ENCODE assay signal across 9 mouse cellular contexts in genomic region chr7:127775837-127776236, GRCm38 (mm10). TPM values are rescaled to one million over a fixed set of nuclear protein-coding genes. Genes with fewer than 3 reads are reported as not detected.
DNase-seq lines count a peak whose midpoint lies in the region; ATAC-seq and TF ChIP-seq lines count a peak whose summit lies in the region.
"Not testable (repeated sequence)": the region's sequence is repeated elsewhere in the genome, so short reads cannot be mapped to it uniquely, and the experiment has no call there.
"Had no signal": no experiment of that assay in that cellular context is flagged by ENCODE, and none has a peak within 500 bp of the region (broad histone marks: within the 10 kb centered on the region; RNA-seq: fewer than 3 reads in every experiment).

No protein-coding gene starts in this region.

- not testable (repeated sequence) for H3K27me3 ChIP-seq in embryonic facial prominence, embryonic 14.5 days (replicated peaks; ENCODE audit: control insufficient read depth, insufficient read depth, low read length); heart, adult 2 months (ENCODE audit: control insufficient read depth, insufficient read depth, low read length); hindbrain, embryonic 14.5 days (ENCODE audit: control insufficient read depth, insufficient read depth, low read length); liver, embryonic 15.5 days; midbrain, embryonic 13.5 days; stomach, embryonic 14.5 days (ENCODE audit: control insufficient read depth, insufficient read depth, low read length)

- H3K4me3 ChIP-seq in ES-E14 (ENCODE audit: insufficient read depth in 1 of 2, low read depth in 1 of 2, low read length in 2 of 2, poor library complexity in 1 of 2, severe bottlenecking in 1 of 2): peak overlapping the region; percentile 84 to 98
- H3K4me3 ChIP-seq in embryonic facial prominence, embryonic 14.5 days (ENCODE audit: low read depth, low read length): peak overlapping the region; percentile 90
- peak overlapping the region; percentile 94 for H3K4me3 ChIP-seq in heart, adult 2 months
- peak overlapping the region; percentile 79 for H3K4me3 ChIP-seq in hindbrain, embryonic 14.5 days (replicated peaks; ENCODE audit: low read length)
- peak overlapping the region; percentile 95 for H3K4me3 ChIP-seq in layer of hippocampus, adult 2 months
- peak overlapping the region; percentile 92 for H3K4me3 ChIP-seq in liver, embryonic 15.5 days (replicated peaks)
- peak overlapping the region; percentile 90 for H3K4me3 ChIP-seq in midbrain, embryonic 13.5 days (replicated peaks)
- peak overlapping the region; percentile 85 for H3K4me3 ChIP-seq in stomach, embryonic 14.5 days (ENCODE audit: low read depth, low read length)

- H3K4me1 ChIP-seq in ES-E14 (ENCODE audit: control insufficient read depth in 2 of 2, insufficient read depth in 2 of 2, low read length in 2 of 2, poor library complexity in 1 of 2); heart, adult 2 months (ENCODE audit: control insufficient read depth, insufficient read depth, low read length); hindbrain, embryonic 14.5 days (replicated peaks; ENCODE audit: control insufficient read depth, insufficient read depth, low read length): not testable (repeated sequence)
- H3K4me1 ChIP-seq in embryonic facial prominence, embryonic 14.5 days (ENCODE audit: control insufficient read depth, insufficient read depth, low read length): peaks cover 13% of the 10 kb centered on the region
- H3K4me1 ChIP-seq in liver, embryonic 15.5 days (replicated peaks): peaks cover 59% of the 10 kb centered on the region
- peaks cover 18% of the 10 kb centered on the region for H3K4me1 ChIP-seq in midbrain, embryonic 13.5 days (replicated peaks)
- H3K4me1 ChIP-seq in stomach, embryonic 14.5 days (ENCODE audit: control insufficient read depth, insufficient read depth, low read length): peaks cover 15% of the 10 kb centered on the region

- not testable (repeated sequence) for H3K9me3 ChIP-seq in ES-E14 (ENCODE audit: control insufficient read depth, insufficient read depth, low read depth, low read length); embryonic facial prominence, embryonic 14.5 days (ENCODE audit: control insufficient read depth, low read length); hindbrain, embryonic 14.5 days (ENCODE audit: control insufficient read depth, low read length); liver, embryonic 15.5 days (replicated peaks); midbrain, embryonic 13.5 days; stomach, embryonic 14.5 days (ENCODE audit: control insufficient read depth, low read depth, low read length)

- TF ChIP-seq CTCF in heart, adult 2 months (IDR thresholded peaks at IDR 0.05); layer of hippocampus, adult 2 months (conservative IDR thresholded peaks at IDR 0.05): not testable (repeated sequence)

- not testable (repeated sequence) for H3K79me2 ChIP-seq in heart, adult 2 months (replicated peaks; ENCODE audit: control insufficient read depth, insufficient read depth, low read length)

- WGBS in embryonic facial prominence, embryonic 14.5 days: 75% methylated on average over 7 of the region's 7 CpGs
- WGBS in heart, adult 2 months: 68% methylated on average over 7 of the region's 7 CpGs
- WGBS in hindbrain, embryonic 14.5 days: 71% methylated on average over 7 of the region's 7 CpGs
- WGBS in liver, embryonic 15.5 days (ENCODE audit: insufficient replicate concordance): 62% methylated on average over 7 of the region's 7 CpGs
- WGBS in midbrain, embryonic 13.5 days: 79% methylated on average over 7 of the region's 7 CpGs
- WGBS in stomach, embryonic 14.5 days: 76% methylated on average over 7 of the region's 7 CpGs

- in situ Hi-C loops in ES-E14 (cut with MboI; ENCODE audit: low sequenced_read_pairs in 2 of 2, unreplicated experiment in 2 of 2): not testable (repeated sequence)

- not testable (repeated sequence) for ATAC-seq in embryonic facial prominence, embryonic 14.5 days (ENCODE audit: low read depth); hindbrain, embryonic 14.5 days (ENCODE audit: low FRiP score); liver, embryonic 15.5 days (ENCODE audit: insufficient read depth); midbrain, embryonic 13.5 days; stomach, embryonic 14.5 days (ENCODE audit: insufficient number of reproducible peaks, insufficient read depth, low FRiP score, low read depth)

- H3K4me2 ChIP-seq in embryonic facial prominence, embryonic 14.5 days (ENCODE audit: low read depth, low read length): peak overlapping the region; percentile 78
- H3K4me2 ChIP-seq in hindbrain, embryonic 14.5 days (replicated peaks): peak overlapping the region; percentile 60
- H3K4me2 ChIP-seq in liver, embryonic 15.5 days: peak overlapping the region; percentile 91
- H3K4me2 ChIP-seq in midbrain, embryonic 13.5 days (replicated peaks): peak overlapping the region; percentile 78
- peak overlapping the region; percentile 51 for H3K4me2 ChIP-seq in stomach, embryonic 14.5 days (replicated peaks; ENCODE audit: low read depth, low read length)

- not testable (repeated sequence) for TF ChIP-seq EP300 in heart, adult 2 months (IDR thresholded peaks at IDR 0.05; ENCODE audit: insufficient read depth, low read depth, low read length)

- peak overlapping the region; percentile 94; the same call in 1 of the 2 replicates for H3K27ac ChIP-seq in ES-E14 (ENCODE audit: insufficient read depth, low read depth, low read length, poor library complexity, severe bottlenecking)
- peak overlapping the region; percentile 99 for H3K27ac ChIP-seq in embryonic facial prominence, embryonic 14.5 days (replicated peaks; ENCODE audit: low read depth, low read length)
- H3K27ac ChIP-seq in heart, adult 2 months: peak overlapping the region; percentile 99
- peak overlapping the region; percentile 98 for H3K27ac ChIP-seq in hindbrain, embryonic 14.5 days
- peak overlapping the region; percentile 100 for H3K27ac ChIP-seq in layer of hippocampus, adult 2 months
- peak overlapping the region; percentile 97 for H3K27ac ChIP-seq in liver, embryonic 15.5 days (replicated peaks)
- H3K27ac ChIP-seq in midbrain, embryonic 13.5 days: peak overlapping the region; percentile 98
- H3K27ac ChIP-seq in stomach, embryonic 14.5 days (ENCODE audit: low read length): not testable (repeated sequence)

- H3K36me3 ChIP-seq in ES-E14 (ENCODE audit: control insufficient read depth, insufficient read depth, low read length, poor library complexity, severe bottlenecking): peaks cover 17% of the 10 kb centered on the region
- peaks cover 30% of the 10 kb centered on the region for H3K36me3 ChIP-seq in embryonic facial prominence, embryonic 14.5 days (ENCODE audit: control insufficient read depth, insufficient read depth, low read length)
- not testable (repeated sequence) for H3K36me3 ChIP-seq in heart, adult 2 months (ENCODE audit: control insufficient read depth, insufficient read depth, low read length)
- H3K36me3 ChIP-seq in hindbrain, embryonic 14.5 days (replicated peaks; ENCODE audit: control insufficient read depth, insufficient read depth): peaks cover 23% of the 10 kb centered on the region
- peaks cover 25% of the 10 kb centered on the region for H3K36me3 ChIP-seq in liver, embryonic 15.5 days (replicated peaks)
- peaks cover 23% of the 10 kb centered on the region for H3K36me3 ChIP-seq in midbrain, embryonic 13.5 days
- H3K36me3 ChIP-seq in stomach, embryonic 14.5 days (ENCODE audit: control insufficient read depth, insufficient read depth, low read length): peaks cover 18% of the 10 kb centered on the region; the same call in 1 of the 2 replicates

- DNase-seq in ES-E14 (ENCODE audit: low read depth, low spot score); embryonic facial prominence, embryonic 14.5 days (ENCODE audit: low spot score); heart, adult 2 months; hindbrain, embryonic 14.5 days (ENCODE audit: low spot score); layer of hippocampus, adult 2 months (ENCODE audit: low spot score in 2 of 2): not testable (repeated sequence)

- H3K9ac ChIP-seq in ES-E14 (ENCODE audit: insufficient read depth, low read depth, low read length, poor library complexity, severe bottlenecking): peak overlapping the region; percentile 97
- peak overlapping the region; percentile 94 for H3K9ac ChIP-seq in embryonic facial prominence, embryonic 14.5 days (ENCODE audit: low read depth, low read length)
- peak overlapping the region; percentile 71 for H3K9ac ChIP-seq in heart, adult 2 months (ENCODE audit: low read depth, low read length)
- H3K9ac ChIP-seq in hindbrain, embryonic 14.5 days: peak overlapping the region; percentile 78
- peak overlapping the region; percentile 83 for H3K9ac ChIP-seq in liver, embryonic 15.5 days
- H3K9ac ChIP-seq in midbrain, embryonic 13.5 days (replicated peaks): peak overlapping the region; percentile 92
- peak overlapping the region; percentile 93; the same call in 1 of the 2 replicates for H3K9ac ChIP-seq in stomach, embryonic 14.5 days (replicated peaks; ENCODE audit: low read depth, low read length)

- not testable (repeated sequence) for TF ChIP-seq POLR2A in heart, adult 2 months (IDR thresholded peaks at IDR 0.05; ENCODE audit: insufficient read depth, low read depth, low read length)

- intact Hi-C loops in heart, adult 2 months (cut with DNase I): loop anchor here (5.0 kb wide), 1 partner anchor 101 kb away; the partner anchor contains the start of genes Zfp646 and Zfp668

RNA-seq across cellular contexts. Expression of gene Setd1a, which starts 0.6 kb away (rescaled TPM):
- 22.6 and 24.4 TPM in 2 replicates for total RNA-seq in ES-E14 (2012; rRNA removed)
- polyA plus RNA-seq in embryonic facial prominence, embryonic 14.5 days (2014; fragmentation: Nextera tagmentation; extraction: Ambion mirVana): 23.0 and 24.1 TPM in 2 replicates
- total RNA-seq in heart, adult 2 months (2021): 10 to 100 TPM; 16.3 to 18.5 TPM
- polyA plus RNA-seq in heart, adult 2 months (2012; rRNA removed): 7.1 and 8.6 TPM in 2 replicates
- 18.7 and 19.1 TPM in 2 replicates for polyA plus RNA-seq in hindbrain, embryonic 14.5 days (2014; fragmentation: Nextera tagmentation; extraction: Ambion mirVana)
- total RNA-seq in layer of hippocampus, adult 2 months (2021): 10 to 100 TPM; 44.5 to 49.4 TPM
- 9.2 and 9.3 TPM in 2 replicates for polyA plus RNA-seq in liver, embryonic 15.5 days (2015; fragmentation: Nextera tagmentation; extraction: Ambion mirVana)
- 19.7 and 22.7 TPM in 2 replicates for polyA plus RNA-seq in midbrain, embryonic 13.5 days (2015; fragmentation: Nextera tagmentation; extraction: Ambion mirVana)
- 31.2 and 32.1 TPM in 2 replicates for polyA plus RNA-seq in stomach, embryonic 14.5 days (2014; fragmentation: Nextera tagmentation; extraction: Ambion mirVana)

RNA-seq across cellular contexts. Expression of gene Orai3, which starts 6.2 kb away (rescaled TPM):
- total RNA-seq in ES-E14 (2012; rRNA removed): 14.0 and 30.7 TPM in 2 replicates
- 10.4 and 11.9 TPM in 2 replicates for polyA plus RNA-seq in embryonic facial prominence, embryonic 14.5 days (2014; fragmentation: Nextera tagmentation; extraction: Ambion mirVana)
- total RNA-seq in heart, adult 2 months (2021): 10 to 100 TPM; 21.9 to 23.5 TPM
- polyA plus RNA-seq in heart, adult 2 months (2012; rRNA removed): 27.5 and 31.7 TPM in 2 replicates
- polyA plus RNA-seq in hindbrain, embryonic 14.5 days (2014; fragmentation: Nextera tagmentation; extraction: Ambion mirVana): 4.8 and 7.3 TPM in 2 replicates
- total RNA-seq in layer of hippocampus, adult 2 months (2021): 10 to 100 TPM; 30.1 to 31.5 TPM
- 11.0 and 13.1 TPM in 2 replicates for polyA plus RNA-seq in liver, embryonic 15.5 days (2015; fragmentation: Nextera tagmentation; extraction: Ambion mirVana)
- 5.9 and 6.1 TPM in 2 replicates for polyA plus RNA-seq in midbrain, embryonic 13.5 days (2015; fragmentation: Nextera tagmentation; extraction: Ambion mirVana)
- 19.6 and 24.8 TPM in 2 replicates for polyA plus RNA-seq in stomach, embryonic 14.5 days (2014; fragmentation: Nextera tagmentation; extraction: Ambion mirVana)

RNA-seq across cellular contexts. Expression of gene Gm49388, which starts 9.6 kb away (rescaled TPM):
- total RNA-seq in ES-E14 (2012; rRNA removed): 1.5 and 1.9 TPM in 2 replicates
- 0.43 TPM in 1 of 2 replicates, not detected in the other for polyA plus RNA-seq in embryonic facial prominence, embryonic 14.5 days (2014; fragmentation: Nextera tagmentation; extraction: Ambion mirVana)
- 1 to 10 TPM; 1.6 to 2.6 TPM for total RNA-seq in heart, adult 2 months (2021)
- not detected in 2 replicates for polyA plus RNA-seq in heart, adult 2 months (2012; rRNA removed)
- polyA plus RNA-seq in hindbrain, embryonic 14.5 days (2014; fragmentation: Nextera tagmentation; extraction: Ambion mirVana): not detected in 2 replicates
- 1 to 10 TPM; 1.4 to 3.3 TPM for total RNA-seq in layer of hippocampus, adult 2 months (2021)
- not detected in 2 replicates for polyA plus RNA-seq in liver, embryonic 15.5 days (2015; fragmentation: Nextera tagmentation; extraction: Ambion mirVana)
- not detected in 2 replicates for polyA plus RNA-seq in midbrain, embryonic 13.5 days (2015; fragmentation: Nextera tagmentation; extraction: Ambion mirVana)
- not detected in 2 replicates for polyA plus RNA-seq in stomach, embryonic 14.5 days (2014; fragmentation: Nextera tagmentation; extraction: Ambion mirVana)
- polyA plus RNA-seq: spleen, adult 2 months had no signal

RNA-seq across cellular contexts. Expression of gene Hsd3b7, which starts 24.6 kb away (rescaled TPM):
- 14.7 and 22.5 TPM in 2 replicates for total RNA-seq in ES-E14 (2012; rRNA removed)
- 22.2 and 23.5 TPM in 2 replicates for polyA plus RNA-seq in embryonic facial prominence, embryonic 14.5 days (2014; fragmentation: Nextera tagmentation; extraction: Ambion mirVana)
- total RNA-seq in heart, adult 2 months (2021): 10 to 100 TPM in 1 of 2 experiments, 1 to 10 TPM in 1; 9.8 to 12.9 TPM
- 37.0 and 45.0 TPM in 2 replicates for polyA plus RNA-seq in heart, adult 2 months (2012; rRNA removed)
- 10.6 and 11.0 TPM in 2 replicates for polyA plus RNA-seq in hindbrain, embryonic 14.5 days (2014; fragmentation: Nextera tagmentation; extraction: Ambion mirVana)
- 1 to 10 TPM; 7.0 to 8.8 TPM for total RNA-seq in layer of hippocampus, adult 2 months (2021)
- polyA plus RNA-seq in liver, embryonic 15.5 days (2015; fragmentation: Nextera tagmentation; extraction: Ambion mirVana): 55.9 and 75.3 TPM in 2 replicates
- polyA plus RNA-seq in midbrain, embryonic 13.5 days (2015; fragmentation: Nextera tagmentation; extraction: Ambion mirVana): 8.6 and 9.2 TPM in 2 replicates
- 21.1 and 22.7 TPM in 2 replicates for polyA plus RNA-seq in stomach, embryonic 14.5 days (2014; fragmentation: Nextera tagmentation; extraction: Ambion mirVana)

RNA-seq across cellular contexts. Expression of gene Fbxl19, which starts 31.5 kb away (rescaled TPM):
- total RNA-seq in ES-E14 (2012; rRNA removed): 86.9 and 93.0 TPM in 2 replicates
- polyA plus RNA-seq in embryonic facial prominence, embryonic 14.5 days (2014; fragmentation: Nextera tagmentation; extraction: Ambion mirVana): 3.0 and 3.8 TPM in 2 replicates
- 1 to 10 TPM; 3.3 to 3.4 TPM for total RNA-seq in heart, adult 2 months (2021)
- polyA plus RNA-seq in heart, adult 2 months (2012; rRNA removed): 4.1 and 4.8 TPM in 2 replicates
- polyA plus RNA-seq in hindbrain, embryonic 14.5 days (2014; fragmentation: Nextera tagmentation; extraction: Ambion mirVana): 5.6 and 6.9 TPM in 2 replicates
- total RNA-seq in layer of hippocampus, adult 2 months (2021): 10 to 100 TPM; 53.8 to 59.7 TPM
- polyA plus RNA-seq in liver, embryonic 15.5 days (2015; fragmentation: Nextera tagmentation; extraction: Ambion mirVana): 2.8 and 2.9 TPM in 2 replicates
- polyA plus RNA-seq in midbrain, embryonic 13.5 days (2015; fragmentation: Nextera tagmentation; extraction: Ambion mirVana): 10.6 and 11.6 TPM in 2 replicates
- 3.9 and 6.2 TPM in 2 replicates for polyA plus RNA-seq in stomach, embryonic 14.5 days (2014; fragmentation: Nextera tagmentation; extraction: Ambion mirVana)
